Mouse (Mus musculus): ENCODE results near the gene Susd6. TPM values are rescaled to one million over a fixed set of nuclear protein-coding genes. Genes with fewer than 3 reads are reported as not detected.

The Susd6 gene
- total RNA-seq, 1 experiment from 2014 or later: 54.2 TPM

- DNase-seq: no peak
These were observed 48.5 kb downstream of the Susd6 start for GRCm38 (mm10) chr12:80838787-80839186.

GRCm38 (mm10) chr12:80839631-80840030 lies 49.3 kb downstream of the Susd6 start:
- no peak for DNase-seq

- no peak for DNase-seq
These were observed 51.3 kb downstream of the Susd6 start for GRCm38 (mm10) chr12:80841618-80842017.

DNA sequence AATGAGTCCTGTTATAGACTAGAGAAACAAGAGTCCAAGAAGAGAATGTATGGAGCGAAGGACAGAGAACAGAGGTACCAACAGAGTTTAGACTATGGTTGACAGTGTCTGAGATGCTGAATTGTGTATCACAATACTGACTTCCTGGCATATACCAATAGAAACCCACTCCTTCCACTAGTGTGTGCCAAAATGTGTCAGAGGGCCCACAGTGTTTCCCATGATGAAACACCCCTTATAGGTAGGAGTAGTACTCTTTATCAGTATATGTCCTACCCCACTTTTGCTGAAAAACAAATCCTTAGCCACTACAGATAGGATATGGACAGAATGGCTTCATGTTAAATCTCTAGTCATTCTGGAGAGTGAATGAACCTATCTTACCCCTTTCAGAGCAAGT lies 52.3 kb downstream of the Susd6 start:
- DNase-seq: no peak

DNA sequence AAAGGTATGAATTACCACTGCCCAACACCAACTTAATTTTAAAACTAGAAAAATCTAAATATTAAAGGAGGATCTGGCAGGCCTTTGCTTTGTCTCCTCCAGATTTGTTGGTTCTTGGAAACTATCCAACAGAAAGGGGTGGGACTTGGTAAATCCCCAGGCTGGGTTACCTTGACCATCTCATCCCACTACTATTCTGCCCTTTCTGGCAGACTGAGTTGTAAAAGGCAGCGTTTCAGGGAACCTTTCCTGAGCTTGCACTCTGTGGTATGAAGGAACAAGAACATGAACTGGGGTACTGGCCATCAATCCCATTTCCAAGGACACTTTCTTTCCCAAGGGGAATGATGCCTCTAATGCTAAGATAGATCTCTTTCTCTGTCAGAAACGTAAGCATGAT lies 52.9 kb downstream of the Susd6 start:
- DNase-seq: no peak

DNA sequence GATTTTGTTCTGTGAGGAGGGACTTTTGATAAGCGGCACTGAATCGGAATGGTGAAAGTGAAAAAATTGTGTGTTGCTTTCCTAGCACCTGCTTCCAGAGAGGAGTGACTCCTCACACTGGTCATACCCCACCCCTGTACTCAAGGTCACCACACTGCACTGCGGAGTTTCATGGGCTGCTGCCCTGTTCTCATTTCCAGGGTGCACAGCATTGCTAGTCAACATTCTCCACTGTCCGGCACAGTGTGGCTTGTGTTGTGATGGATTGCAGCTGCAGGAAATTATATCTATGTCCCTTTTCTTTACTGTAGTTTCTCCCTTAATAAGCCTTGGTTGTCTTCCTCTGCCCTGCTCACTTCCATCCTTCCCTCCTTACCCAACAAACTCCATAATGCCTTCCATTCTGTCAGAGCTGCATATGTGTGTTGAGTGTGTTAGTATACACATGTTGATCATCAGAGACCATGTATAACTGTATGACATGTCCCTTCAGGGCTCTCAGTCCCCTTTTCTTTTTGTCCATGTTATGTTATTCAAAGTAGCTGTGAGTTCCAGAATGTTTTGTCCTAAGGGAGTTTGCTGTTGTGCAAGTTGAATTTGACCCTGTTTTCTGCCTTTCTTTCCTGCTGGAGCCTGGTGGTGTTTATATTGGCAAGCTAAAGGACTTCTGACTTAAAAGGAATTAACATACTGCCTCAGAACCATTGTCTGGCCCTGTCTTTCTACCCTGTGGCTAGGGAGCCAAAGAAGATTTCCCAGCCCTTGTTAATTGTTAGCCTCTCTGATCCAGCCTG lies 53.5 kb downstream of the Susd6 start:
- DNase-seq: peak; percentile 18

DNA sequence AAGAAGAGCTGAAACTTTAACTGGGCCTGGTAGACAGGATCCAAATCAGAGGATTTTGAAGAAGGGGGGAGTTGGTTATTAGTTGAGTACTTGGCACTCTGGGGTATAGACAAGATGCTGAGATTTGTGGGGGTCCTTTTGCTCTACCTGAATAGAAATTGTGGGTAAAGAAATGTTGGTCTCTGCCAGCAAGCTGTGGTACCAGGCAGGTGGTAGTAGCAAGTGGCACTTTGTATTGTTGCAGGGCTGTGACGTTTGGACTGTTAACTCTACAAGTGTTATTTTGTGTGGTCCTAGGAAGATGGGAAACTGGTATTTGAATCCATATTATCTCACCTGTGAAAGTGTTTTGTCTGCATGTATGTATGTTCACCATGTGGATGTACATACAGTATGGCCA lies 55.6 kb downstream of the Susd6 start:
- DNase-seq: no peak

DNA sequence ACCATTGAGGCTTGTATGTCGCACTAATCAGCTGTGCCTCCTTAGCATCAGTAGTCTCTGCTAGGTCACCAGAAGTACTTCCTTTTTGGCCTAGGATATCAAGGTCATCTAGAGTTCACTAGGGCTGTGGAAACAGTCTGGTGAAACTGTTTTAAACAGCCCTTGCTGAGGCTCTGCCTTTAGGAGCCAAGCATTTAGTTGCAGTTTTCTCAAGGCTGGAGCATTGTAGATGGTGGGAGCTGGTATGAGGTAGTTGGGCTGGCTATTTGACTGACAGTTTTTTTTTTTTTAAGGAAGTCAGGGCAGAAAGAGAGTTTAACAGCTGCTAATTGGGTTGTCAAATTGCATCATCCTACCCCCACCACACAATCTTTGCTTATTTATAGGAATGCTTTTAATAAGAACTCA lies 56.6 kb downstream of the Susd6 start:
- DNase-seq: no peak

- DNase-seq: no peak
These were observed 61.7 kb downstream of the Susd6 start for GRCm38 (mm10) chr12:80852001-80852400.

DNA sequence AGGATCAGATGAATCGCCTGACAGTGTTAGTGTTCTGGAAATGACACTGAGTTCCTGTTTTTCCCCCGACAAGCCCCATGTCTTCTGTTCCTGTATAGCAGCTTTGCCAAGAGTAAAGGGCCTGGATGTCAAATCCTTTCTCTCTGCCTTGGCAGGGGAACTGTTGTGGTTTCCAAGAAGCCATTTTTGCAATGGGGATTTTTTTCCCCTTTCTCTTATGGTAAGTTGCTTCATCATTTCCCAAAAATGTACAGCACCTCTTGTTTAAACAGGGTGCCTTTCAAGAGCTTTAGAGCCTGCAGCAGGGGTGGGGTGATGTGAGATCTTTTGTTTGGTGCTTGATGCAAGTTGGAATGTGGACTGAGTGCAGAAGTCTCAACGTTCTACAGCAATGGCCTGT lies 63.4 kb downstream of the Susd6 start:
- DNase-seq: no peak

DNA sequence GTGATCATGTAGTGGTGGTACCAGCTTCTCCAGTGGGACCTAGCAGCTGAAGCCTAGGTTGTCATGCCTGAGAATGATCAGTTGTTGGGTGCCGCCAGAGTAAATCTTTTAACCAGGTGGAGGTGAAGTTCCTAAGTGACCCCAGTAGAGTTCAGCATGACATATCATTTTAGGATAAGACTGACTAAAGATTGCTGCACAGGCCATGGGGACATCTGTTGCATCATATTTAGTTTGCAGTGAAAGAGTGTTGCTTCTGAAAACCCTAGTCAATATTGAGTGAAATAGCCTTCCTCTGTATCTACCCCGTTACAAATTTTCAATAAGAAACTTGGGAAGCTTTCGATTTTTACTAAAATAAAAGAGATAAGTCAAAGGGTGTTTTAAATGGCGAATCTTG lies 64.4 kb downstream of the Susd6 start:
- DNase-seq: no peak

DNA sequence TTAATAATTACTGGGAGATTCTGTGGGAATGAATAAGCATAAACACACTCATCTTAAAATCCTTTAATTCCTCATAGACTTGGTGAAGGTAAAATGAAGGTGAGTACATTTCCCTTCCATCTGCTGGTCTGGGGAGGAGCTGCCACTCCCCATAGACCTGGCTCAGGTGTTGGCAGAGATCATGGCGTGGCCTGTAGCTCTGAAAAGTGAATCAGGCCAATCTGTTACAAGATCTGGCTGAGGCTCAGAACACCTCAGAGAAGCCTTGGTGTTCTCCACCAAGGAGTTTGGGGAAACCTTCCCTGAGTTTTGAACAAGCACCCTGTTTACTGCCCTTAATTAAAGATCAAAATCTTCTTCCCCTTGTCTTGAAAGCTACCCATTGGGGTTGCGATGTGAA lies 64.8 kb downstream of the Susd6 start:
- DNase-seq: no peak

DNA sequence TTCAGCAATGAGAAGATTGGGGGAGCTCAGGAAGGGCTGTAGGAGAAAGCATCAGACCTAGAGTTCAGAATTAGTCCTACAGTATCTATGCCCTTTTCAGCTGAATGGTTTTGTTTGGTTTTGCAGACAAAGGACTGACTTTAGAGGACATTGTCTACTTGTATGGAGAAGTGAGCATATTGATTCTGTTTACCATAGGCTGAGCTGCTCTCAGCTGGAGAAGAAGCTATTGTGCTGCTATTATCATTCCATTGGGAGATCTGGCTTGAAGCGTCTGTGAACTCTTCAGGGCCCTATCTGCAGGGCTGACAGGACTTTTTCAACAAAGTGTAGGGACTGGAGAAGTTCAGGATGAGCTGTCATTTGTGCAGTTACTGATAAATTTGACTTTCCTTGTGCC lies 65.3 kb downstream of the Susd6 start:
- DNase-seq: no peak

DNA sequence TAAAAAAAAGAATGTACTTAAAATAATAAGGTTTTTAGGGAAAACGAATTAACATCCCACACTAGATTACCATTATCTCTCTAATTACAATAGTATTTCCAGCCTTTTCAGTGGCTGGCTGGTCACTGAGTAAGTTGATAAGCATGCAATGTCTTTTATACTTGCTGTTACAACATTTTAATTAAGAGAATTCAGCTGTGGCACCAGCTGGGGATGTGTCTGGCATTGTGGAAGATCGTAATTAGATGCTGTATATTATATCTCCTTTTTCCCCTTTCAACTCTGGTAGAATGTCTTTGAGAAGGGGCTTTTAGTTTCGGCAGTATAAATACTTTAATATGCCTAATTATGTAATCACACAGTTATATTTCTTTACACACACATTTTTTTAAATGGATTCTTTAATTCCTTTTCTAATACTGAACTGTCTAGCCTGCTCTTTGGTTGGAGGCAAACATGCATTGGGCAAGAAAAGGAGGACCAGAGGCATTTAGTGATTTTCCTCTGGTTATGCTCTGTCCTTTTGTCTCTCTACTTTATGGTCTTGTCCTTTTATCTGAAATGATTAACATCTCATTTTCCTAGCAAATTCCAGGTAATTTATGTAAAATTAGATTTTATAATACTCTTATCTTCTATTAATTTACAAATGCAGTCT lies 67.5 kb downstream of the Susd6 start:
- no peak for DNase-seq

DNA sequence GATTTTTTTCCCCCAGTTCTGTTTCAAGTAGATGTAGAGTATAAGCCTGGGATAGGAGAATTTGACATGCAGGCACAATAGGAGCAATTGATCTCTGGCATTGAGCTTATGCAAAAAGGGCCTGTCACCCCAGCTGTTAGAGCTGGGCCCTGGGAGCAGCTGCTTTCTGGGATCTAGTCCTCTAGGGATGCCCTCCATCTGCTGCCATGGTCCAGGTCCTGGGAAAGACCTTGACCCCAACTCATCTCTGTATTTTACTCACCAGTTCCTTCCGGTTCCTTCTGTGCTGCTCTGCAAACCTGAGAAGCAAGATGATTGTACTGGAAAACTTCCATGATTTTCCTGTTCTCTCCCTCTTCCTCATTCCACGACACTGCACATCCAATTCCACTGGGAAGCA lies 68.0 kb downstream of the Susd6 start:
- no peak for DNase-seq

- DNase-seq: no peak
These were observed 71.6 kb downstream of the Susd6 start for GRCm38 (mm10) chr12:80861916-80862315.

DNA sequence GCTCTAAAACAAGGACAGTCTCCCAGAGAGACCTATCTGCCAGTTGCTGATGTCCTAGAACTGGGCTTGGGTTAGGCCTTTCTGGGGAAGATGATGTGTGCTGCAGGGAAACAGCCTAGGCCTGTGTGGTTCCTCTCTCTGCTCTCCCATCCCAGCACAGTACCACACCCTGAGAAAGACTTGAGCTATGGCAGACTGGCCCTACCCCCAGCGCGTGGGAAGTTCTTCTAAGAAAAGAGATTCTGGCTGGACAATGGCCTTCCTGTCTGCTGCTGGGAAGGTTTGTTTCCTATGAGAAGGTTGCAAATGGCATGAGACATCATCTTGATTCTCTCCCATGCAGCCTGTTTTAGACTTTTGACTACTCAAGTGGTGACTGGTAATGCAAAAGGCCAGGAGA lies 73.1 kb downstream of the Susd6 start:
- DNase-seq: no peak

DNA sequence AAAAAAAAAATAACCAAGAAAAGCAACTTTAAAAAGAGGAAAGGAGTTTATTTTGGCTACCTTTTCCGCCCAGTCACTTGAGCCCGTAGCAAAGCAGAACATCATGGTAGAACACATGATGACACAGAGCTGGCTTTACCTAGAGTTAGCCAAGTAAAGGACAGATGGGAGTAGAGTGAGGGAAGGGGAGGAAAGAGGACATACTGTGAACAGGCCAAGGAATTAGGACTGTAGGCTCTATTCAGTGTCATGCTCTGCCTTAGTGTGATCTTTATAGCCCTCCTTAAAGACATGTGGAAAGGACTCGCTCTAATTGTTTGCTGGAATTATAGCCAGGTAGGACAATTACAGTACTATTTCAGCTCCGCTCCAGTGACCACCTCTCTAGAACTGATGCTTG lies 74.9 kb downstream of the Susd6 start:
- no peak for DNase-seq

- DNase-seq: no peak
These were observed 75.7 kb downstream of the Susd6 start for GRCm38 (mm10) chr12:80866023-80866422.

GRCm38 (mm10) chr12:80867083-80867482 lies 76.8 kb downstream of the Susd6 start:
- DNase-seq: no peak

GRCm38 (mm10) chr12:80868401-80868800 lies 78.1 kb downstream of the Susd6 start:
- DNase-seq: no peak

- DNase-seq: no peak
These were observed 87.1 kb downstream of the Susd6 start for GRCm38 (mm10) chr12:80877215-80878092.

GRCm38 (mm10) chr12:80878093-80878430 lies 87.8 kb downstream of the Susd6 start:
- no peak for DNase-seq

Measured in adrenal gland, postnatal 25 days (tissue).